ENCODE assay signal across 16 mouse cellular contexts in genomic region chr9:107586504-107586903, GRCm38 (mm10). TPM values are rescaled to one million over a fixed set of nuclear protein-coding genes. Genes with fewer than 3 reads are reported as not detected.
DNase-seq lines count a peak whose midpoint lies in the region; ATAC-seq and TF ChIP-seq lines count a peak whose summit lies in the region.
"Had no signal": no experiment of that assay in that cellular context is flagged by ENCODE, and none has a peak within 500 bp of the region (broad histone marks: within the 10 kb centered on the region; RNA-seq: fewer than 3 reads in every experiment).

No protein-coding gene starts in this region.

- no peak for TF ChIP-seq POLR2A in MEL (IDR thresholded peaks at IDR 0.05; ENCODE audit: control insufficient read depth in 1 of 2, insufficient read depth in 1 of 2, low read depth in 1 of 2, low read length in 2 of 2, poor library complexity in 1 of 2)

- H3K79me2 ChIP-seq in MEL (ENCODE audit: control insufficient read depth, insufficient read depth, low read length, poor library complexity): peaks cover 54% of the 10 kb centered on the region

- peak overlapping the region; percentile 87; the same call in 1 of the 2 replicates for H3K4me3 ChIP-seq in heart, embryonic 13.5 days
- H3K4me3 ChIP-seq in E14TG2a.4 (replicated peaks; ENCODE audit: low read length) (peak overlapping the region; percentile 17; the same call in 1 of the 2 replicates), MEL (ENCODE audit: control insufficient read depth in 1 of 2, insufficient read depth in 1 of 2, low read depth in 2 of 2, low read length in 2 of 2) (peak overlapping the region in 1 of 2 experiments; percentile 10; a peak in 2 of 4 replicates)
- H3K4me3 ChIP-seq in limb, embryonic 13.5 days: no peak overlapping the region

- H3K27ac ChIP-seq in heart, embryonic 13.5 days (replicated peaks): peak overlapping the region; percentile 59; the same call in 1 of the 2 replicates
- H3K27ac ChIP-seq in MEL (ENCODE audit: control insufficient read depth, low read depth, low read length): peak overlapping the region; percentile 94
- peak overlapping the region; percentile 22; the same call in 1 of the 2 replicates for H3K27ac ChIP-seq in limb, embryonic 13.5 days
- H3K27ac ChIP-seq: embryonic facial prominence, embryonic 12.5 days; forebrain, embryonic 13.5 days; hindbrain, embryonic 14.5 days had no signal

- peaks cover 60% of the 10 kb centered on the region for H3K4me1 ChIP-seq in heart, embryonic 13.5 days
- H3K4me1 ChIP-seq in E14TG2a.4 (replicated peaks; ENCODE audit: low read depth, low read length) (peaks cover 63% of the 10 kb centered on the region), MEL (ENCODE audit: control insufficient read depth in 1 of 2, insufficient read depth in 2 of 2, low read length in 2 of 2) (peaks cover 16 to 37% of the 10 kb centered on the region in 2 experiments; a peak in 3 of 4 replicates)
- peaks cover 22% of the 10 kb centered on the region for H3K4me1 ChIP-seq in limb, embryonic 13.5 days

- ATAC-seq in heart, embryonic 13.5 days (ENCODE audit: extremely low read depth, insufficient number of reproducible peaks, low FRiP score, low TSS enrichment): no peak
- no peak for ATAC-seq in limb, embryonic 13.5 days (ENCODE audit: low FRiP score, low read depth)
- ATAC-seq in erythroid progenitor cell, adult 5-6 weeks (replicated peaks; ENCODE audit: low FRiP score, poor library complexity, severe bottlenecking): no peak

- WGBS in heart, embryonic 13.5 days: 83% methylated on average over 5 of the region's 5 CpGs
- 88% methylated on average over 5 of the region's 5 CpGs for WGBS in limb, embryonic 13.5 days

- H3K4me2 ChIP-seq in heart, embryonic 13.5 days: peak overlapping the region; percentile 87
- H3K4me2 ChIP-seq in limb, embryonic 13.5 days (replicated peaks): no peak overlapping the region

- no peak for TF ChIP-seq EP300 in MEL (IDR thresholded peaks at IDR 0.05; ENCODE audit: low read depth in 1 of 2, low read length in 2 of 2)

- H3K36me3 ChIP-seq in heart, embryonic 13.5 days: peaks cover 42% of the 10 kb centered on the region
- H3K36me3 ChIP-seq in E14TG2a.4 (ENCODE audit: insufficient read depth, low read length) (peaks cover 54% of the 10 kb centered on the region), MEL (ENCODE audit: control insufficient read depth in 1 of 2, insufficient read depth in 2 of 2, low read length in 2 of 2) (peaks cover 4 to 35% of the 10 kb centered on the region in 2 experiments; a peak in 3 of 4 replicates)
- peaks cover 47% of the 10 kb centered on the region for H3K36me3 ChIP-seq in limb, embryonic 13.5 days

- H3K9ac ChIP-seq in heart, embryonic 13.5 days: no peak overlapping the region
- peak overlapping the region; percentile 49 for H3K9ac ChIP-seq in MEL (ENCODE audit: control insufficient read depth, low read depth, low read length, poor library complexity, severe bottlenecking)
- no peak overlapping the region for H3K9ac ChIP-seq in limb, embryonic 13.5 days
- H3K9ac ChIP-seq: embryonic facial prominence, embryonic 12.5 days; hindbrain, embryonic 14.5 days had no signal

- no peak for TF ChIP-seq CTCF in E14TG2a.4 (conservative IDR thresholded peaks at IDR 0.05; ENCODE audit: low read length)
- TF ChIP-seq CTCF in MEL (IDR thresholded peaks at IDR 0.05 in 2 of 3, conservative IDR thresholded peaks at IDR 0.05 in 1 of 3; ENCODE audit: control insufficient read depth in 1 of 3, insufficient read depth in 1 of 3, low read depth in 2 of 3, low read length in 3 of 3, poor library complexity in 1 of 3, severe bottlenecking in 1 of 3): no peak

- TF ChIP-seq RAD21 in MEL (IDR thresholded peaks at IDR 0.05; ENCODE audit: low read depth, low read length): no peak

- no peaks in the 10 kb centered on the region for H3K27me3 ChIP-seq in heart, embryonic 13.5 days (replicated peaks)
- H3K27me3 ChIP-seq in E14TG2a.4 (ENCODE audit: insufficient read depth, low read length) (no peaks in the 10 kb centered on the region), MEL (ENCODE audit: control insufficient read depth in 1 of 2, insufficient read depth in 2 of 2, low read length in 2 of 2) (no peaks in the 10 kb centered on the region)
- H3K27me3 ChIP-seq in limb, embryonic 13.5 days: no peaks in the 10 kb centered on the region
- H3K27me3 ChIP-seq: embryonic facial prominence, embryonic 12.5 days; forebrain, embryonic 13.5 days; Patski had no signal

- no peak for DNase-seq in heart, adult 18-20 months
- DNase-seq in MEL (ENCODE audit: low read depth, low spot score): peak; percentile 29
- DNase-seq in adrenal gland, postnatal 10 days: no peak
- DNase-seq: cerebellum, postnatal 25 days; kidney, adult 2 months; lung, adult 18-20 months; right cerebral cortex, postnatal 14 days; thymus, postnatal 14 days had no signal

- no peaks in the 10 kb centered on the region for H3K9me3 ChIP-seq in heart, embryonic 13.5 days
- H3K9me3 ChIP-seq in E14TG2a.4 (ENCODE audit: low read length): no peaks in the 10 kb centered on the region
- no peaks in the 10 kb centered on the region for H3K9me3 ChIP-seq in MEL (replicated peaks; ENCODE audit: insufficient read depth, low read length)
- H3K9me3 ChIP-seq in limb, embryonic 13.5 days: no peaks in the 10 kb centered on the region
- H3K9me3 ChIP-seq: embryonic facial prominence, embryonic 12.5 days; forebrain, embryonic 13.5 days had no signal

TF ChIP-seq in MEL, 35 proteins besides CTCF, POLR2A, EP300 and RAD21 (continues in another document):
- TF ChIP-seq ZMIZ1 (IDR thresholded peaks at IDR 0.05; ENCODE audit: low read depth, low read length) (no peak), MAFK (IDR thresholded peaks at IDR 0.05; ENCODE audit: borderline replicate concordance, low read depth, low read length) (no peak), USF1 (IDR thresholded peaks at IDR 0.05; ENCODE audit: low read depth, low read length) (no peak), MYB (IDR thresholded peaks at IDR 0.05; ENCODE audit: low read depth, low read length) (no peak)

RNA-seq across cellular contexts. Expression of gene Ifrd2, which starts 0.9 kb away (rescaled TPM):
- polyA plus RNA-seq in heart, embryonic 13.5 days (2015; fragmentation: Nextera tagmentation; extraction: Ambion mirVana): 35.7 and 41.3 TPM in 2 replicates
- total RNA-seq in heart, adult 18-20 months (2021): 10 to 100 TPM; 48.5 to 48.8 TPM
- 136 and 147 TPM in 2 replicates for total RNA-seq in MEL (2012; rRNA removed)
- polyA plus RNA-seq in MEL (2012; ENCODE audit: insufficient read depth in 1 of 2, insufficient read length in 2 of 2, low read depth in 1 of 2, low replicate concordance in 2 of 2, missing spikeins in 1 of 2): 100 to 1,000 TPM in 1 of 2 experiments, not detected in 1; 292 TPM
- 44.3 and 49.5 TPM in 2 replicates for polyA plus RNA-seq in limb, embryonic 13.5 days (2015; fragmentation: Nextera tagmentation; extraction: Ambion mirVana)
- total RNA-seq in adrenal gland, postnatal 10 days (2021): 10 to 100 TPM; 37.4 to 40.9 TPM
- total RNA-seq in erythroid progenitor cell, adult 5-6 weeks (2015; ENCODE audit: low replicate concordance): 206 and 249 TPM in 2 replicates
- total RNA-seq in erythroid progenitor cell, adult 5-6 weeks (2017; ENCODE audit: low replicate concordance): 122 and 166 TPM in 2 replicates

RNA-seq across cellular contexts. Expression of gene Hyal3, which starts 5.9 kb away (rescaled TPM):
- polyA plus RNA-seq in heart, embryonic 13.5 days (2015; fragmentation: Nextera tagmentation; extraction: Ambion mirVana): 0.48 and 0.68 TPM in 2 replicates
- total RNA-seq in heart, adult 18-20 months (2021): under 1 TPM; 0.28 to 0.37 TPM
- 1.8 and 2.3 TPM in 2 replicates for total RNA-seq in MEL (2012; rRNA removed)
- polyA plus RNA-seq in MEL (2012; ENCODE audit: insufficient read depth in 1 of 2, insufficient read length in 2 of 2, low read depth in 1 of 2, low replicate concordance in 2 of 2, missing spikeins in 1 of 2): 1 to 10 TPM in 1 of 2 experiments, not detected in 1; 6.8 TPM
- 1.5 and 1.7 TPM in 2 replicates for polyA plus RNA-seq in limb, embryonic 13.5 days (2015; fragmentation: Nextera tagmentation; extraction: Ambion mirVana)
- total RNA-seq in adrenal gland, postnatal 10 days (2021): 1 to 10 TPM; 1.0 to 1.2 TPM
- 4.2 and 8.6 TPM in 2 replicates for total RNA-seq in erythroid progenitor cell, adult 5-6 weeks (2015; ENCODE audit: low replicate concordance)
- 0.64 TPM in 1 of 2 replicates, not detected in the other for total RNA-seq in erythroid progenitor cell, adult 5-6 weeks (2017; ENCODE audit: low replicate concordance)

RNA-seq across cellular contexts. Expression of gene Naa80, which starts 7.8 kb away (rescaled TPM):
- polyA plus RNA-seq in heart, embryonic 13.5 days (2015; fragmentation: Nextera tagmentation; extraction: Ambion mirVana): 13.9 and 14.6 TPM in 2 replicates
- total RNA-seq in heart, adult 18-20 months (2021): 10 to 100 TPM; 16.1 to 20.1 TPM
- 14.3 and 15.1 TPM in 2 replicates for total RNA-seq in MEL (2012; rRNA removed)
- 10 to 100 TPM in 1 of 2 experiments, not detected in 1; 74.0 TPM for polyA plus RNA-seq in MEL (2012; ENCODE audit: insufficient read depth in 1 of 2, insufficient read length in 2 of 2, low read depth in 1 of 2, low replicate concordance in 2 of 2, missing spikeins in 1 of 2)
- 18.4 and 19.6 TPM in 2 replicates for polyA plus RNA-seq in limb, embryonic 13.5 days (2015; fragmentation: Nextera tagmentation; extraction: Ambion mirVana)
- total RNA-seq in adrenal gland, postnatal 10 days (2021): 10 to 100 TPM; 17.7 to 20.6 TPM
- 15.5 and 24.5 TPM in 2 replicates for total RNA-seq in erythroid progenitor cell, adult 5-6 weeks (2015; ENCODE audit: low replicate concordance)
- total RNA-seq in erythroid progenitor cell, adult 5-6 weeks (2017; ENCODE audit: low replicate concordance): 12.3 and 17.7 TPM in 2 replicates

RNA-seq across cellular contexts. Expression of gene Hyal1, which starts 9.8 kb away (rescaled TPM):
- 6.3 and 7.5 TPM in 2 replicates for polyA plus RNA-seq in heart, embryonic 13.5 days (2015; fragmentation: Nextera tagmentation; extraction: Ambion mirVana)
- total RNA-seq in heart, adult 18-20 months (2021): 1 to 10 TPM; 3.4 to 5.1 TPM
- total RNA-seq in MEL (2012; rRNA removed): 1.1 and 1.3 TPM in 2 replicates
- polyA plus RNA-seq in MEL (2012; ENCODE audit: insufficient read depth in 1 of 2, insufficient read length in 2 of 2, low read depth in 1 of 2, low replicate concordance in 2 of 2, missing spikeins in 1 of 2): 1 to 10 TPM in 1 of 2 experiments, not detected in 1; 3.4 TPM
- polyA plus RNA-seq in limb, embryonic 13.5 days (2015; fragmentation: Nextera tagmentation; extraction: Ambion mirVana): 13.4 and 15.5 TPM in 2 replicates
- 1 to 10 TPM; 8.9 to 9.3 TPM for total RNA-seq in adrenal gland, postnatal 10 days (2021)
- 7.1 and 12.6 TPM in 2 replicates for total RNA-seq in erythroid progenitor cell, adult 5-6 weeks (2015; ENCODE audit: low replicate concordance)
- total RNA-seq in erythroid progenitor cell, adult 5-6 weeks (2017; ENCODE audit: low replicate concordance): 8.0 TPM in 1 of 2 replicates, not detected in the other

RNA-seq across cellular contexts. Expression of gene Hyal2, which starts 18.8 kb away (rescaled TPM):
- polyA plus RNA-seq in heart, embryonic 13.5 days (2015; fragmentation: Nextera tagmentation; extraction: Ambion mirVana): 94.0 and 104 TPM in 2 replicates
- total RNA-seq in heart, adult 18-20 months (2021): 10 to 100 TPM; 31.4 to 40.0 TPM
- total RNA-seq in MEL (2012; rRNA removed): 24.8 and 32.0 TPM in 2 replicates
- 10 to 100 TPM in 1 of 2 experiments, not detected in 1; 31.3 TPM for polyA plus RNA-seq in MEL (2012; ENCODE audit: insufficient read depth in 1 of 2, insufficient read length in 2 of 2, low read depth in 1 of 2, low replicate concordance in 2 of 2, missing spikeins in 1 of 2)
- polyA plus RNA-seq in limb, embryonic 13.5 days (2015; fragmentation: Nextera tagmentation; extraction: Ambion mirVana): 127 and 130 TPM in 2 replicates
- 10 to 100 TPM; 40.2 to 47.6 TPM for total RNA-seq in adrenal gland, postnatal 10 days (2021)
- total RNA-seq in erythroid progenitor cell, adult 5-6 weeks (2015; ENCODE audit: low replicate concordance): 2.5 and 6.5 TPM in 2 replicates
- total RNA-seq in erythroid progenitor cell, adult 5-6 weeks (2017; ENCODE audit: low replicate concordance): 0.30 and 4.5 TPM in 2 replicates

Comparison
In these comparisons a context has a peak if more than half of its experiments do, and no peak if none do; other contexts are left out.
1. H3K27ac ChIP-seq: peak in every context shown above with its lines; median percentile 94 in MEL; 59 in heart, embryonic 13.5 days; 22 in limb, embryonic 13.5 days.